Mouse (Mus musculus): ENCODE results near the gene Slc35f6.

- TF ChIP-seq POLR2A (IDR thresholded peaks at IDR 0.05; ENCODE audit: low read depth, low read length): no peak
- TF ChIP-seq CTCF (conservative IDR thresholded peaks at IDR 0.05; ENCODE audit: insufficient read depth, insufficient read length, low read depth, low read length): no peak
Measured at GRCm38 (mm10) chr5:30606424-30607073, 41.2 kb upstream of the Slc35f6 start.

Measured in kidney, adult 2 months (tissue).